Mouse (Mus musculus): Measurements from ENCODE around the gene Myh13. TPM values are rescaled to one million over a fixed set of nuclear protein-coding genes. Genes with fewer than 3 reads are reported as not detected.

The Myh13 gene
- total RNA-seq (2021) = not detected

DNA sequence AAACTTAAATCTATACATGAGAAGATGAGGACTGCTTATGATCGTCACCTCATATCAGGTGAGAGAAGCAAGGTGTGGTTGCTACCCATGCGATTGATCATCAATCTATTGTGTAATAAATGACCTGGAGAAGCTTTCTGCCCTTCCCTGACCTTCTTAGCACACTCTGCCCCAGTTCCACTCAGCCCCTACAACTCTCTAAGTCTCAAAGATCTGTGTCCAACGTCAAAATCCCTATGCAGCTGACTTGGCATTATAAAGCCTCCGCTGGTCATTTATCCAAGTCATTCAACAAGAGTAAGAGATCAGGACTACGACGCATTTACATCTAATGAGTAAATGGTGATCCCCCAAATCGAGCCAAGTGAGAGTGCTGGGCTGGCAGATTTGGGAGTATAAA, at the start of gene Myh13:
Gene Myh13 (plus strand): TSS at position 301 of the 400 bp plus-strand sequence.
- DNase-seq = no peak
- intact Hi-C loops (cut with DNase I) = no loop called here

- intact Hi-C loops (cut with DNase I) = no loop called here
- no peak for DNase-seq
These were observed 44.8 kb upstream of the Myh13 start, which contains the start of gene Myh8 for GRCm38 (mm10) chr11:67276601-67277174. Gene Myh8, plus strand, starts transcription at chr11:67277124.

GRCm38 (mm10) chr11:67293440-67293839, 28.0 kb upstream of the Myh13 start:
- no peak for DNase-seq
- intact Hi-C loops (cut with DNase I) = no loop called here

DNA sequence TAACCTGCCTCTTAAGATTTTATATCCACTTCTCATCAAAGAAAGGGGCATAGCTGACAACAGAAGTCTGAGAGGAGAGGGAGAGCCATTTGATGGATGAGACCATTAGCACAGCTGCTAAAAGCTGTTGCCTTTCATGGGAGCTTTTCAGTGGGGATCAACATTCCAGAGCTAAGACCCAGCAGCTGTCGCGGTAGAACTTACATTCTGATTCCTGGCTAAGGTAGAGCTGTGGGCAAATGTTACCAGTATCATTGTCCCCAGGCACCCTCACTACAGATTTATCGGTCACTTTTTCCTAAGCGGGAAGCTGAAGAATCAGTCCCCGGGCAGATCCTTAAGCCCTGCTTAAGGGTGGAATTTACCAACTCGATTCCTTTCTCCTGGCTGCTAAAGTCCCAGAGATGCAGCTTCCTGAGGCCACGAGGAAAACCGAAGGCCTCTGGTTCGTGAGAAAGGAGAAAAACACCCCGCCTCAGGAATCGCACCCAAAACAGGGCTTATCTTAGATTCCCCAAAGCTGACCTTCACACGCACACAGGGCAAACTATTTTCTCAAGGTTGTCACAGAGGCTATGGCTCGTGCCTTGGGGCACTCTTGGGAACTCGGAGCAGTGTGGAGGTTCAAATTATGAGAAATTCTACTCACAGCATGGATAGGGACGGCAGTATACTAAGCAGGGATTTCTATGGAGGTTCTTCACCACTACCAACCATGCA, 7.6 kb upstream of the Myh13 start:
- DNase-seq = no peak
- intact Hi-C loops (cut with DNase I) = no loop called here

DNA sequence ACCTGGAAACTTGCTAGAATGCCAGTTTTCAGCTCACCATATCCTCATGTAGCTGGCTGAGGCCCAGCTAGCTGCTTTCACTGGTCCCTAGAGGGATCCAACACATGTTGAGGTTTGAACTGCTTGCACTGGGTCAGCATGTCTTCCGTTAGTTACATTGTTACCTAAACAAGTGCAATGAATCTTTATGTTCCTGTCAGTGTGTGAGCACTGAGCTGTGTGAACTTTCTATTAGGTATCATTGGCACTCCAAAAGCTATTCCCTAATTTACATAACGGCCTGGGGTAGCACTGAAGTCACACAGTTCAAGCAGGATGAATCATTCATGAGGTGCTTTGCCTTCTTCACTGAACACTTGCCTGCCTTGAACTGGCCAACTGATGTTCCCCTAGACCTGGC, 5.1 kb downstream of the Myh13 start:
- DNase-seq = no peak
- intact Hi-C loops (cut with DNase I) = no loop called here

GRCm38 (mm10) chr11:67344556-67344955, 23.1 kb downstream of the Myh13 start:
- no peak for DNase-seq
- intact Hi-C loops (cut with DNase I) = no loop called here

DNA sequence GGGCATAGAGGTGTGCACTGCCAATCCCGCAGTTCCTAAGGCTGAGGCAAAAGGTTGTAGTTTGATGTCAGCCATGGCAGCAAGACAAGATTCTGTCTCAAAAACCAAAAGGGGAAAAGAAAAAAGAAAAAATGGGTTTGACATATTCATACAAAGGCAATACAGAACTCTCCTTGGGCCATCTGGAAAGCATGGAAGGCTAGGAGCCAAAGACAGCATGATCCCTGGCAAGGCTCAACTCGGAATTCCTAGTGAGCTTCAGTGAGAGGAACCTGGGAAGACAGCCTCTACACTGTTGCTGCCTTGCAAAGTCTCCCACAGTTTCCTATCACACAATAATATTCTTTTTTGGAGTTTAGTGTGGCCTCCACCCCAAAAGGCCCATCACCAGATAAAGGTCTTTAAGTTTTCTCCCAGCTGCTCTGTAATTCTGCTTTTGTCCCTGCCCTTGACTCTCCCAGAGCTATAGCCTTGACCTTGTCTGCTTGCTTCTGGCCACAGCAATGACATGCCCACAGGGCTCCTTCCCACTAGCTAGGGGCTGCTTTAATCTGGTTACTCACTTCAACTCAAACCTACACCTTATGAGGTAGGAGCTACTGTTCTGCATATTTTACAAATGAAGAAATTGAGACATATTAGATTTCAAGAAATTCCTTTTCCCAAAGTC, 23.9 kb downstream of the Myh13 start:
- intact Hi-C loops (cut with DNase I) = no loop called here

DNA sequence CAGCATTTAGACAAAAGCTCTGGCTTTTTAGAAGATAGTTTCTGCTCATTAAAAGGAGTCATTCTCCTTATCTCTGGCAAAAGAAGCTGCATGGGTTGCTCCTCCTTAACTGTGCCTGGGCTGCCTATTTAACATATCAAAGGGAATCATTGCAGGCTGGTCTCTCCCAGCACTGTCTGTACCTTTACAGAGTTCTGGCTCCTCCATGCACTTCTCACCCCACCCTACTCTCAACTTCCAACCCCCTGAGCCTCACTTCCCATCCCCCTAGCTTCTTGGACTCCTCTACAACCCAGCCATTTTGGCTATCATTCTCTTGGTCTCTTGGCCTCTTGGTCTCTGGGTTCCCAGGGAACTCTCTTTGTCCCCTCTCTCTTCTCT, 24.4 kb downstream of the Myh13 start:
- no peak for DNase-seq
- intact Hi-C loops (cut with DNase I) = no loop called here

More for the DNA sequence above, 23.9 kb downstream of the Myh13 start:
- DNase-seq = no peak

DNA sequence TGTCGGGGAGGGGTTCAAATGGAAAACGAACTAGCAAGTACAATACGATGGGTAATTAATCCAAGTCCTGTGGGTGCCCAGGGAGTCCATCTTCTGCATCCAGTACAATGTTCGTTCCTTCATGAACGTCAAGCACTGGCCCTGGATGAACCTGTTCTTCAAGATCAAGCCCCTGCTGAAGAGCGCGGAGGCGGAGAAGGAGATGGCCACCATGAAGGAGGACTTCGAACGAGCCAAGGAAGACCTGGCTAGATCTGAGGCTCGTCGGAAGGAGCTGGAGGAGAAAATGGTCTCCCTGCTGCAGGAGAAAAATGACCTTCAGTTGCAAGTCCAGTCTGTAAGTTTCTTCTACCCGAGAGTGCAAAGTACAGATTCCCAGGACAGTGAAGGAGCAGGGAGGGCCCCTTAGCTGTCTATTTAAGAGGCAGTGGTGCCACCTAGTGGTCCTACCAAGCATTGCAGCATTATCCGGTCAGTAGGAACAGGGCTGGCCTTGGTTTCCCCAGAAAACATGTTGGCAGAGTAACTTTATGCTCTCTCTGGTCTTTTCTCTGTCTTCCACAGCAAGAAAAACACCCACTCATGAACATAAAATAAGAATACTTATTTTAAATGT, 28.8 kb downstream of the Myh13 start:
- intact Hi-C loops (cut with DNase I) = loop anchor here (1.0 kb wide), 1 partner anchor 238 kb away; no protein-coding TSS in a partner anchor
- peak; percentile 58 to 80 for DNase-seq

DNA sequence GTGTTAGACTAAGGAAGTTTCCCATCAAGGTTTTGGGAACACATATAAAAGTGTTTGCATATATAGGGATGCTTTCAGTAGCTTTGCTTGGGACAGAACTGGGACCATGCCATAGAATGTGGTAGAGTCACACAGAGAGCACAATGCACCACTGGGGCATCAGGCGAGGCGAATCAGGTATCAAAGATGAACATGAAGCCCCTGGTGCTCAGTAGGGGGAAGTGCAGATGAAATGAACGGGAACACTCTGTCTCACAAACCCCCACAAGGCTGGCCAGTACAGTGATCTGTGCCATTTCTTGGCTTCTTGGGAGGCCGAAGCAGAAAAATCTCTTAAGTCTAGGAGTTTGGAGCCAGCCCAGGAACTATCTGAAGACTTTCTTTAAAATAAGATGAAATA, 31.6 kb downstream of the Myh13 start:
- no peak for DNase-seq
- intact Hi-C loops (cut with DNase I) = no loop called here

GRCm38 (mm10) chr11:67358031-67358430, 36.6 kb downstream of the Myh13 start:
- DNase-seq = no peak
- intact Hi-C loops (cut with DNase I) = no loop called here

- no peak for DNase-seq
- intact Hi-C loops (cut with DNase I) = no loop called here
These were observed 40.8 kb downstream of the Myh13 start for GRCm38 (mm10) chr11:67362236-67362635.

DNA sequence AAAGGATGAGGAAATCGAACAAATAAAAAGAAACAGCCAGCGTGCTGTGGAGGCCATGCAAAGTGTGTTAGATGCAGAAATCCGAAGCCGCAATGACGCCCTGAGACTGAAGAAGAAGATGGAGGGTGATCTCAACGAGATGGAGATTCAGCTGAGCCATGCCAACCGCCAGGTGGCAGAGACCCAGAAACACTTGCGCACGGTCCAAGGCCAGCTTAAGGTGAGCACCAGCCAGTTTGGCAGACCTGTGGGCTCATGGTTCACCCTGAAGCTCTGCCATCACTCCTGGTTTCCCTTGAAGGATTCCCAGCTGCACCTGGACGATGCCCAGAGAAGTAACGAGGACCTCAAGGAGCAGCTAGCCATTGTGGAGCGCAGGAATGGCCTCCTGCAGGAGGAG, 43.1 kb downstream of the Myh13 start:
- intact Hi-C loops (cut with DNase I) = no loop called here

GRCm38 (mm10) chr11:67364986-67365721, 43.7 kb downstream of the Myh13 start:
- intact Hi-C loops (cut with DNase I) = no loop called here
- no peak for DNase-seq

More for the DNA sequence above, 43.1 kb downstream of the Myh13 start:
- no peak for DNase-seq

DNA sequence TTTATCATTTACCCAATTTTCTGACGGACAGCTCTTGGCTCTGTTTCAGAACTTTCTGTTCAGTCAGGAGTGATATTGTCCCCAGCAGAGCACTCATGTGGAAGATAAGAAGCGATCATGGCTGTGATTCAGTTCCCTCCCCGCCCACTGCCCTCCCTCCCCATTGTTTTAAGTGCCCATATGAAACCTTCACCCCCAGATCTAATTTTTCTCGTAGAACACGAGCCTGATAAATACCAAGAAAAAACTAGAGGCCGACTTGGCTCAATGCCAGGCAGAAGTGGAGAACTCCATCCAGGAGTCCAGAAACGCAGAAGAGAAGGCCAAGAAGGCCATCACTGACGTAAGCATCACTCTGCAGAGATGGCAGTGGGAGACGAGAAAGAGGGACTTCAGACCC, 45.5 kb downstream of the Myh13 start:
- DNase-seq = no peak
- intact Hi-C loops (cut with DNase I) = no loop called here

DNA sequence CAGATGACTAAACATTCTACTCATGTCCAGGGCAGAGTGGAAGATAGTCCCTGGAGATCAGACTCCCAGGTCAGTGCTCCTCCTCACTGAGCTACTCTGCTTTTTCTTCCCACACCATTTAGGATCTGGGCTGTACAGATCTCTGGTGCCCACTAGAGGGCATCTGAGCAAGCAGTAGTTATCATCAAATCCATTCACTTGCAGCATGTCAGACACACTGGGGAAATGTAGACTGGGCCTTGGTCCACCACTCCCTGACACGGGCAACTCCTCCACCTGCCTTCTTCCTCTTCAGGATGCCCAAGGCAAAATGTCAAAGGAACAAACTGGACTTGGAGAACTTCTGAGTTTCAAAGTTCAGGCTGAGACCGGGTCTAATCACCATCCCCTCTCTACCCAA, 51.9 kb downstream of the Myh13 start:
- intact Hi-C loops (cut with DNase I) = loop anchor here (1.0 to 5.0 kb wide), 3 partner anchors 84 to 303 kb away; partner anchors contain the start of gene Gas7
- peak; percentile 21 to 33 for DNase-seq

GRCm38 (mm10) chr11:67376308-67376707, 54.9 kb downstream of the Myh13 start:
- peak in 1 of 2 experiments; percentile 14 for DNase-seq
- intact Hi-C loops (cut with DNase I) = no loop called here

GRCm38 (mm10) chr11:67379703-67380510, 58.4 kb downstream of the Myh13 start:
- intact Hi-C loops (cut with DNase I) = no loop called here
- DNase-seq = peak; percentile 18 to 23

DNA sequence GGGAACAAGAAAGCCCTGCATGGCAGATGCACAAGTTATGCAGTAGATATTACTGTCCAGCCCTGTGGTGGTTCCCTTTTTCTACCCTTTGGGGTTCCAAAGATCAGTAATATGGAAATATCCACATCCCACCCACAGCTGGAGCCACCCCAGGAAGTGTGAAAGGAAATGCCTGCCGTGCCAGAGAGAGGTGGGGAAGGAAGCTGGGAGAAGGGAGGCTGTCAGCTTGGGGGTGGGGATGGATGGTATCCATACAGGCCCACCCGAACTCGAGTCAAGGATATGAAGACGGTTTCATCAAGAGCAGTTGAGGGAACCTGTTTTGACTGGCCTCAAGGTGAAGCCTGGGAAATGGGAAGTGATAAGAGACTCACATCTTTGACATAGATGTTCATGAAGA, 60.4 kb downstream of the Myh13 start:
- no peak for DNase-seq
- intact Hi-C loops (cut with DNase I) = no loop called here

GRCm38 (mm10) chr11:67384653-67385052, 63.2 kb downstream of the Myh13 start:
- intact Hi-C loops (cut with DNase I) = no loop called here
- no peak for DNase-seq

All from heart, postnatal 36 days (tissue).